Mouse (Mus musculus) testis, adult 2 months (tissue): ENCODE measurements around the gene Nav2. TPM values are rescaled to one million over a fixed set of nuclear protein-coding genes. Genes with fewer than 3 reads are reported as not detected.

Experiments
- H3K27ac ChIP-seq: fragments of 200-500 bp; 2 replicates; pipeline ENCODE4 v1.5.1; 2012; ENCODE audit warnings: low read depth, low read length; ENCODE audit not compliant: control insufficient read depth, insufficient read depth
- H3K27me3 ChIP-seq: fragments of 200-500 bp; 2 replicates; pipeline ENCODE4 v1.6.1; 2012; ENCODE audit warnings: mild to moderate bottlenecking, low read length, moderate library complexity; ENCODE audit not compliant: control insufficient read depth, insufficient read depth
- H3K36me3 ChIP-seq: fragments of 200-500 bp; 2 replicates; pipeline ENCODE4 v1.6.1; 2012; ENCODE audit warnings: mild to moderate bottlenecking, low read length; ENCODE audit not compliant: control insufficient read depth, insufficient read depth
- H3K4me1 ChIP-seq: fragments of 200-500 bp; 2 replicates; pipeline ENCODE4 v1.6.1; 2012; ENCODE audit warnings: low read length; ENCODE audit not compliant: control insufficient read depth, insufficient read depth
- H3K4me3 ChIP-seq: fragments of 200-500 bp; 2 replicates; pipeline ENCODE4 v1.5.1; 2012; ENCODE audit warnings: low read depth, mild to moderate bottlenecking, low read length, moderate library complexity, mixed read lengths; ENCODE audit not compliant: control insufficient read depth
- CTCF ChIP-seq: fragments of 200-500 bp; IDR thresholded peaks from 2 replicates; pipeline ENCODE4 v1.5.1; 2012; ENCODE audit warnings: low read depth, mild to moderate bottlenecking, inconsistent platforms, low read length, moderate library complexity; ENCODE audit not compliant: control insufficient read depth, insufficient read depth, insufficient replicate concordance
- POLR2A ChIP-seq: fragments of 200-500 bp; IDR thresholded peaks from 2 replicates; pipeline ENCODE4 v1.6.1; 2012; ENCODE audit warnings: low read depth, mild to moderate bottlenecking, inconsistent platforms, low read length, moderate library complexity; ENCODE audit not compliant: control insufficient read depth
- polyA plus RNA-seq: library from polyadenylated mRNA; depleted of rRNA; stranded (reverse); fragments of >200 nt; gene quantifications from 2 replicates; pipeline ENCODE4 v1.2.3, GENCODE M21; 2012

Nav2 gene
- polyA plus RNA-seq, 1 experiment = 20.8 TPM

- Histone ChIP-seq H3K4me1 (peaks cover 3% of the 10 kb centered on the region), H3K4me3 (no peak overlapping the region), H3K36me3 (no peaks in the 10 kb centered on the region), H3K27ac (no peak overlapping the region; the same call in 1 of the 2 replicates), H3K27me3 (no peaks in the 10 kb centered on the region)
- TF ChIP-seq POLR2A = no peak
- peak; percentile 13; the same call in 1 of the 2 replicates for TF ChIP-seq CTCF
These were observed 575.7 kb downstream of the Nav2 start for GRCm38 (mm10) chr7:49484036-49484744.

GRCm38 (mm10) chr7:49485292-49485847, 576.9 kb downstream of the Nav2 start:
- Histone ChIP-seq H3K36me3 (no peaks in the 10 kb centered on the region), H3K27ac (no peak overlapping the region), H3K4me1 (peaks cover 3% of the 10 kb centered on the region), H3K4me3 (no peak overlapping the region), H3K27me3 (no peaks in the 10 kb centered on the region)
- TF ChIP-seq CTCF (no peak), POLR2A (no peak)

- Histone ChIP-seq H3K36me3 (no peaks in the 10 kb centered on the region), H3K4me3 (no peak overlapping the region), H3K4me1 (peaks cover 3% of the 10 kb centered on the region), H3K27ac (no peak overlapping the region), H3K27me3 (no peaks in the 10 kb centered on the region)
- TF ChIP-seq CTCF (no peak), POLR2A (no peak)
These were observed 578.8 kb downstream of the Nav2 start for GRCm38 (mm10) chr7:49487347-49487746.

GRCm38 (mm10) chr7:49488493-49489087, 580.1 kb downstream of the Nav2 start:
- Histone ChIP-seq H3K36me3 (no peaks in the 10 kb centered on the region), H3K4me3 (no peak overlapping the region), H3K4me1 (peaks cover 3% of the 10 kb centered on the region), H3K27me3 (no peaks in the 10 kb centered on the region), H3K27ac (no peak overlapping the region)
- TF ChIP-seq CTCF = no peak
- no peak for TF ChIP-seq POLR2A

- no peaks in the 10 kb centered on the region for H3K27me3 ChIP-seq
- no peak for TF ChIP-seq POLR2A
- no peak for TF ChIP-seq CTCF
- H3K4me3 ChIP-seq = no peak overlapping the region
These were observed 582.3 kb downstream of the Nav2 start for GRCm38 (mm10) chr7:49490814-49491213.

GRCm38 (mm10) chr7:49492622-49493021, 584.1 kb downstream of the Nav2 start:
- Histone ChIP-seq H3K27me3 (no peaks in the 10 kb centered on the region), H3K4me1 (no peaks in the 10 kb centered on the region), H3K4me3 (no peak overlapping the region), H3K27ac (no peak overlapping the region), H3K36me3 (no peaks in the 10 kb centered on the region)
- TF ChIP-seq POLR2A (no peak), CTCF (no peak)

More at GRCm38 (mm10) chr7:49490814-49491213, 582.3 kb downstream of the Nav2 start:
- Histone ChIP-seq H3K4me1 (no peaks in the 10 kb centered on the region), H3K27ac (no peak overlapping the region), H3K36me3 (no peaks in the 10 kb centered on the region)

- Histone ChIP-seq H3K27ac (no peak overlapping the region), H3K4me3 (no peak overlapping the region), H3K4me1 (no peaks in the 10 kb centered on the region), H3K27me3 (no peaks in the 10 kb centered on the region), H3K36me3 (no peaks in the 10 kb centered on the region)
- TF ChIP-seq POLR2A (no peak), CTCF (no peak)
These were observed 584.7 kb downstream of the Nav2 start for GRCm38 (mm10) chr7:49493210-49493609.
